Mouse (Mus musculus): ENCODE measurements around the gene Kdm2a. TPM values are rescaled to one million over a fixed set of nuclear protein-coding genes. Genes with fewer than 3 reads are reported as not detected.

Kdm2a gene
- polyA plus RNA-seq, 1 experiment, result 210 TPM

DNA sequence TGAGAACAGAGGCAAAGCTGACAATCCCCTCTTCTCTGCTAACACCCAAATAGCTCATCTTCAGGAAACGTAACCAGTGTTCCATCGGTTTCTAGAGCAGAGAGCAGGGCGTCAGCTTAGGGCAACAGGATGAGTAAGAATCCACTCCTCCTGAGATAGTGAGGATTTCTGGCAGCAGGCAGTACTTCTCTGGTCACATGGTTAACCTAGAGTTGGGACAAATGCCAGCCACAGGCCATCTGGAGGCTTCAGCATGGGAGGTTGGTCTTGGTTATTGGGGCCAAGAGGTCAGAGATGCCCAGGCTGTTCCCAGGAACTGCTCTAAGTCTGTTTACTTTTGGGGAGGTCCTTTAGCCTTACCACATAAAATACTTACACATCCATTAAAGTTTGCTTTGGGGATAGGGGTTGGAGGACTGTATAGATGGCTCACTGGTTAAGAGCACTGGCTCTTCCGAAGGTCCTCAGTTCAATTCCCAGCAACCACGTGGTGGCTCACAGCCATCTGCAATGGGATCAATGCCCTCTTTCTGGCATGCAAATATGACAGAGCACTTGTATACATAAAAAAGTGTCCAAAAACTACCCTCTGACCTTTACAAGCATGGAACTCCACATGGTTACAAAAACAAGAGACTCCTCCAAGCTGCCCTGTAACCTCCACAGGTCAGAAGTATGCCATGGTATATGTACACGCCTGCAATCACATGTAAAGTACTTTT lies 82.7 kb downstream of the Kdm2a start:
- TF ChIP-seq CTCF (IDR thresholded peaks at IDR 0.05; ENCODE audit: borderline replicate concordance, control insufficient read depth, extremely low read depth, insufficient read depth, low read length, poor library complexity), result no peak
- TF ChIP-seq POLR2A (IDR thresholded peaks at IDR 0.05; ENCODE audit: control insufficient read depth, extremely low read depth, insufficient read depth, low read length, poor library complexity), result no peak
- H3K36me3 ChIP-seq (ENCODE audit: control insufficient read depth, insufficient read depth, low read length), result peaks cover 43% of the 10 kb centered on the region
- H3K27me3 ChIP-seq (ENCODE audit: control insufficient read depth, insufficient read depth, low read length), result no peaks in the 10 kb centered on the region
- 93% methylated on average over 6 of the region's 6 CpGs for WGBS
- no peaks in the 10 kb centered on the region for H3K4me1 ChIP-seq (replicated peaks; ENCODE audit: control insufficient read depth, insufficient read depth, low read length)
- no peak overlapping the region for H3K4me3 ChIP-seq (ENCODE audit: control insufficient read depth, insufficient read depth, low read length)
- H3K27ac ChIP-seq (ENCODE audit: control insufficient read depth, insufficient read depth, low read length), result no peak overlapping the region
- DNase-seq, result no peak

DNA sequence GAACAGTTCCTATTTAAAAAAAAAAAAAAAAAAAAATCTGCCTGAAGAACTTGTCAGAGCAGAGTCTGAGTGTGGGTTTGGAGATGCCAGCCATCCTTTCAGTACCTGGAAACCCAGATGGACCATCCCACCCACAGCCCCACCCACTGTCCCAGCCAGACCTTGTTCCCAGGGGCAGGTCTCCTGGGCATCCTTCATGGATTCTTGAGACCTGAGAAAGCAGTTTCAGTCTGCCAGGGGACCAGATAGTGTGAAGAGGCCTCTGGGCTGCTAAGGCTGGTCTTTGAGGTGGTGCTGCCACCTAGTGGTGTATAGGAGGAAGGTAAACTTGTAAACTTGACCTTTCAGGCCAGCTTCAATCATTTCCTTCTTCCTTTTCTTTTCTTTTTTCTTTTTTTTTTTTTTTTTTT lies 88.3 kb downstream of the Kdm2a start:
- no peak for TF ChIP-seq CTCF (IDR thresholded peaks at IDR 0.05; ENCODE audit: borderline replicate concordance, control insufficient read depth, extremely low read depth, insufficient read depth, low read length, poor library complexity)
- TF ChIP-seq POLR2A (IDR thresholded peaks at IDR 0.05; ENCODE audit: control insufficient read depth, extremely low read depth, insufficient read depth, low read length, poor library complexity), result no peak

DNA sequence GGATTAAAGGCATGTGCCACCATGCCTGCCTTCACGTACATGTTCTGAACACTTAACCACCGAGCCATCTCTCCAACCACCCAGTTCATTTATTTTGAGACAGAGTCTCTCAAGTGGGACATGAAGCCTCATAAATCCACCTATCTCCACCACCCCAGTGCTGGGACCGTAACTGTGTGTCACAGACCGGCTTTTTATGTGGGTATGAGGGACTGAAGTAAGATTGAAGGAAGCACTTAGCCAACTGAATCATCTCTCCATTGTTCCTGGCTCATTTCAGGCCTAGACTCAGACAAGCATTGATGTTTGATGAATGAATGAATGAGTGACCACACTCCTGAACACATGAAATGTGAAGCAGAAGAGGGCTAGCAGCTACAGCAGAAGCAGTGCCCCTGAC lies 88.8 kb downstream of the Kdm2a start:
- Histone ChIP-seq H3K36me3 (ENCODE audit: control insufficient read depth, insufficient read depth, low read length) (no peaks in the 10 kb centered on the region), H3K27ac (ENCODE audit: control insufficient read depth, insufficient read depth, low read length) (no peak overlapping the region), H3K4me1 (replicated peaks; ENCODE audit: control insufficient read depth, insufficient read depth, low read length) (peaks cover 4% of the 10 kb centered on the region; the same call in 1 of the 2 replicates), H3K27me3 (ENCODE audit: control insufficient read depth, insufficient read depth, low read length) (no peaks in the 10 kb centered on the region), H3K4me3 (ENCODE audit: control insufficient read depth, insufficient read depth, low read length) (no peak overlapping the region)
- TF ChIP-seq POLR2A (IDR thresholded peaks at IDR 0.05; ENCODE audit: control insufficient read depth, extremely low read depth, insufficient read depth, low read length, poor library complexity) (no peak), CTCF (IDR thresholded peaks at IDR 0.05; ENCODE audit: borderline replicate concordance, control insufficient read depth, extremely low read depth, insufficient read depth, low read length, poor library complexity) (no peak)
- WGBS, result 97% methylated on average over 4 of the region's 4 CpGs
- no peak for DNase-seq

More for the DNA sequence above, 88.3 kb downstream of the Kdm2a start:
- peak; percentile 62 for DNase-seq
- H3K4me1 ChIP-seq (replicated peaks; ENCODE audit: control insufficient read depth, insufficient read depth, low read length), result peaks cover 4% of the 10 kb centered on the region; the same call in 1 of the 2 replicates
- no peaks in the 10 kb centered on the region for H3K36me3 ChIP-seq (ENCODE audit: control insufficient read depth, insufficient read depth, low read length)
- H3K27ac ChIP-seq (ENCODE audit: control insufficient read depth, insufficient read depth, low read length), result no peak overlapping the region
- no peaks in the 10 kb centered on the region for H3K27me3 ChIP-seq (ENCODE audit: control insufficient read depth, insufficient read depth, low read length)
- no peak overlapping the region for H3K4me3 ChIP-seq (ENCODE audit: control insufficient read depth, insufficient read depth, low read length)

DNA sequence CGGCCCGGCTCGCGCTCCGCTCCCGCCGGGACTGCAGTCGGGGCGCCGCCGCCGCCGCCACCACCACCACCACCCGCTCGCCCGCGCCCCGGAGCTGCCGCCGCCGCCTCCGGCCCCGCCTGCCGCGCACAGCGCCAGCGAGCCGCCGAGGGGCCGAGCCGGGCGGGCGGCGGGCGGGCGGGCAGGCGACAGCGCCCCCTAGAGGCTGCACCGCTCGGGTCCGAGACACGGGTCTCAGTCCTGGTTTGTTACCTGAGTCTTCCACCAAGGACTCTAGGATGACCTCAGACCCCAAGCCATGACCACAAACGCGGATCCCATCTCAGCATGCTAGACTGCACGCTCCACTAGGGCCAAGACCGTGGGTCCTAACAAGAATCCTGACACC lies 91.9 kb downstream of the Kdm2a start, which contains the start of gene Grk2:
TSS of gene Grk2 (minus strand) at position 33 of the 388 bp plus-strand sequence.
- H3K4me3 ChIP-seq (ENCODE audit: control insufficient read depth, insufficient read depth, low read length), result peak within 1 kb of the TSS; percentile 95
- TF ChIP-seq POLR2A (IDR thresholded peaks at IDR 0.05; ENCODE audit: control insufficient read depth, extremely low read depth, insufficient read depth, low read length, poor library complexity) (peak; percentile 33; the same call in 1 of the 2 replicates), CTCF (IDR thresholded peaks at IDR 0.05; ENCODE audit: borderline replicate concordance, control insufficient read depth, extremely low read depth, insufficient read depth, low read length, poor library complexity) (peak; percentile 88)
- WGBS, result 22% methylated on average over 45 of the region's 46 CpGs
- no peaks in the 10 kb centered on the region for H3K27me3 ChIP-seq (ENCODE audit: control insufficient read depth, insufficient read depth, low read length)
- peak within 1 kb of the TSS; percentile 98 for H3K27ac ChIP-seq (ENCODE audit: control insufficient read depth, insufficient read depth, low read length)
- peak; percentile 85 for DNase-seq
- no peaks in the 10 kb centered on the region for H3K36me3 ChIP-seq (ENCODE audit: control insufficient read depth, insufficient read depth, low read length)
- peaks cover 29% of the 10 kb centered on the region for H3K4me1 ChIP-seq (replicated peaks; ENCODE audit: control insufficient read depth, insufficient read depth, low read length)

DNA sequence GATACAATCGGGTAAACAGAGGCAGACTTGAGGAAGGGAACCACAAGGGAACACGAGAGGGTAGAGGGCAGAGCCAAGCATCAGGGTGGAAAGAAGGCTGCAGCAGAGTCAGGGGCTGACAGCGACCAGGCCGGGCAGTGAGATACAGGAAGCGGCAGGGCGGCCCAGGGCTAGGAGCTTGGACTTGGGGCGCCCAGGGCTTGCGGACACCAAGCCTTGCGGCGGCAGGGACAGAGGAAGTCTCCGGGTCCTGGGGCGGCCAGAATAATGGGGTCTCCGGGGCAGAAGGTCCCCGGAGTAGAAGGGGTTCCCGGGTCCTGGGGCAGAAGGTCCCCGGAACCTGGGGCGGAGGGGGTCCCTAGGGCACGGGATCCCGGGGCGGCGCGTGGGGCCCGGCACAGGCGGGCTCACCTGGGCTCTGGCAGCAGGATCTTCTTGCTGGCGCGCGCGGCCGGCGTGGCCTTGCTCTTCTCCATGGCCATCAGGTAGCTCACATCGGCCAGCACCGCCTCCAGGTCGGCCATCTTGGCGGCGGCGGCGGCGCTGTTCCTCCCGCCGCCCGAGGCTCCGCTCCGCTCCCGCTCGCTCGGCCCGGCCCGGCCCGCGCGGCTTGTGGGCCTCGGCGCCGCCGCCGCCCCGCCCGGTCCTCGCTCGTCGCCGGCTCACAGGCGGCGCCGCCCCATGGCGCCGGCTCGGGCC lies 92.4 kb downstream of the Kdm2a start:
- H3K36me3 ChIP-seq (ENCODE audit: control insufficient read depth, insufficient read depth, low read length), result no peaks in the 10 kb centered on the region
- H3K27me3 ChIP-seq (ENCODE audit: control insufficient read depth, insufficient read depth, low read length), result no peaks in the 10 kb centered on the region
- peak; percentile 55 for DNase-seq
- TF ChIP-seq POLR2A (IDR thresholded peaks at IDR 0.05; ENCODE audit: control insufficient read depth, extremely low read depth, insufficient read depth, low read length, poor library complexity) (no peak), CTCF (IDR thresholded peaks at IDR 0.05; ENCODE audit: borderline replicate concordance, control insufficient read depth, extremely low read depth, insufficient read depth, low read length, poor library complexity) (no peak)
- H3K4me1 ChIP-seq (replicated peaks; ENCODE audit: control insufficient read depth, insufficient read depth, low read length), result peaks cover 34% of the 10 kb centered on the region
- H3K4me3 ChIP-seq (ENCODE audit: control insufficient read depth, insufficient read depth, low read length), result peak overlapping the region; percentile 95
- peak overlapping the region; percentile 98 for H3K27ac ChIP-seq (ENCODE audit: control insufficient read depth, insufficient read depth, low read length)
- 9% methylated on average over 65 of the region's 68 CpGs for WGBS

DNA sequence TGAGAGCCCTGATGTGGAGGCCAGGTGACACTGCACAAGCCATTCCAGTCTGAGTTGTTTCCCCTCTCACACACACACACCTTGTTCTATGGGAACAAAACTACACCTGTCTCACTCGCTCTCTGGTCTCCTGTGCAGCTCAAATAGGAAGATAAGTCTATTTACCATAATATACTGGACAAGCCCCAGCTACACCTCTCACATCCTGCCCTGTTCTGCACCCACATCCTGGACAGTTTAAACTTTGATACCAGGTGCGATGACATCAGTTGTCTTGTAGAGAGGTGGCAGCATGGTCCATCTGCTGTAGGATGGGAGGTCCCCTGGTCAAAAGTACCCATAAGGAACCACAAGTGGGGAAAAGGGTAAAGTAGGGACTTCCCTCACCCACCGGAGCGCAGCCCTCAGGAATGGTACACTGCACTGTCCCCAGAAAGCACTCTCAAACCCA lies 93.2 kb downstream of the Kdm2a start:
- Histone ChIP-seq H3K4me1 (replicated peaks; ENCODE audit: control insufficient read depth, insufficient read depth, low read length) (peaks cover 42% of the 10 kb centered on the region), H3K36me3 (ENCODE audit: control insufficient read depth, insufficient read depth, low read length) (no peaks in the 10 kb centered on the region), H3K27ac (ENCODE audit: control insufficient read depth, insufficient read depth, low read length) (peak overlapping the region; percentile 98), H3K27me3 (ENCODE audit: control insufficient read depth, insufficient read depth, low read length) (no peaks in the 10 kb centered on the region), H3K4me3 (ENCODE audit: control insufficient read depth, insufficient read depth, low read length) (peak overlapping the region; percentile 95)
- 0 out of 2 replicates have a peak, but pooled peaks have one; percentile 21 for TF ChIP-seq POLR2A (IDR thresholded peaks at IDR 0.05; ENCODE audit: control insufficient read depth, extremely low read depth, insufficient read depth, low read length, poor library complexity)
- TF ChIP-seq CTCF (IDR thresholded peaks at IDR 0.05; ENCODE audit: borderline replicate concordance, control insufficient read depth, extremely low read depth, insufficient read depth, low read length, poor library complexity), result no peak
- WGBS, result under 1% methylated on average over 4 of the region's 4 CpGs
- DNase-seq, result peak; percentile 68
